12 mouse cellular contexts compared by ENCODE assay signal in the genomic region with DNA sequence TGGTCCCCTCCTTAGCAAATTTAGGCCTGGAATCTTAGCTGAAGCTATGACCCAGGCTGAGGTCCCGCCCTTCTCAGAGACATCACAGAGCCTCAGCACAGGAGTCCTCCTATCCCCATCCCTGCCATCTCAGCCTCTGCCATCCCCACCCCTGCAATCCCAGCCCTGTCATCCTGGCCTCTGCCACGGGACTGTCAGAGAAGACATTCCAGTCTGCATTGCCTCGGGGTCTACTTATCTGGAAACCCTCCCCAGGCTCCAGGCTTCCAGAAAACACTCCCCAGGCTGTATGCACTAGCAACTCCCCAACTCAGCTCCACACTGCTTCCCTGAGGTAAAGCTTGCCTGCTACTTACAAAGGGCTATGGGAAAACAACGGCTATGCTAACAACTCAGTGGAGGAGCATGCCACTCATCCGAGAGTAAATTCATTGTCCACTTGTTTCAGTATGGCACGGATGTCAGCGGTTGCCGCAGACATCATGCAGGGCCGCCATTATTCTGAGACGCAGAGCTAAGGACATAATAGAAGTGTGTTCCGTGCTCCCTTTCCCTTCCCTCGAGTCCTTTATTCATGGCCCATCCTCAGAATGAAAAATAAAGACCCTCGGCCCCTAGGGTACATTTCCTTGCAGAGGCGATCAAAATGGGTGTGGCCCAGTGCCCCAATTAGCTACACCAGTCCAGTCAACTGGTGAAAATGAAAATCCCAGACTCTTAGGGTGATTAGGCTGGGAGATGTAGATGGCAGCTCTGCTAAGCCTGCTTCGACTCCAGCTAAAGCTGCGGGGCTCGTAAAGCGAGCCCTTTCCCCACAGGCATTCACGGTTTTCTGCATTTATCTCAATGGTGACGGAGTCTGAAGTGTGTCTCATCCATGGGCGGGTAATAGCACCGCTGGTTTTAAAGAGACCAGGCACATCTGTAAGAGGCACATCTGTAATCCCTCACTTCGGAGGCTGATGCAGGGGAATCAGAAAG. TPM values are rescaled to one million over a fixed set of nuclear protein-coding genes. Genes with fewer than 3 reads are reported as not detected.
DNase-seq lines count a peak whose midpoint lies in the region; ATAC-seq and TF ChIP-seq lines count a peak whose summit lies in the region.
"Had no signal": no experiment of that assay in that cellular context is flagged by ENCODE, and none has a peak within 500 bp of the region (broad histone marks: within the 10 kb centered on the region; RNA-seq: fewer than 3 reads in every experiment).

No protein-coding gene starts in this region.

- DNase-seq in heart, embryonic 10.5 days (ENCODE audit: low spot score), result no peak
- no peak for DNase-seq in heart, adult 8-10 months (ENCODE audit: low spot score)
- DNase-seq in hindbrain, embryonic 10.5 days (ENCODE audit: low spot score), result peak; percentile 71
- no peak for DNase-seq in stomach, postnatal 0 days (ENCODE audit: low spot score)
- no peak for DNase-seq in adrenal gland, postnatal 14 days
- no peak for DNase-seq in adrenal gland, postnatal 36 days
- DNase-seq in gastrocnemius, postnatal 25 days, result no peak
- DNase-seq: gastrocnemius, adult 2 months; kidney, adult 8-10 months; liver, embryonic 13.5 days had no signal

- no peak overlapping the region for H3K4me3 ChIP-seq in heart, embryonic 10.5 days
- H3K4me3 ChIP-seq in hindbrain, embryonic 10.5 days, result peak overlapping the region; percentile 31
- peak overlapping the region; percentile 13; the same call in 1 of the 2 replicates for H3K4me3 ChIP-seq in midbrain, embryonic 12.5 days
- H3K4me3 ChIP-seq in stomach, postnatal 0 days (ENCODE audit: low read depth, low read length), result no peak overlapping the region
- H3K4me3 ChIP-seq: gastrocnemius, adult 2 months; liver, embryonic 13.5 days had no signal

- TF ChIP-seq EP300 in stomach, postnatal 0 days (optimal IDR thresholded peaks at IDR 0.05), result no peak

- no peaks in the 10 kb centered on the region for H3K9me3 ChIP-seq in heart, embryonic 10.5 days
- H3K9me3 ChIP-seq in hindbrain, embryonic 10.5 days, result peaks cover 9% of the 10 kb centered on the region; the same call in 1 of the 2 replicates
- 0 out of 2 replicates have a peak, but pooled peaks cover 4% of the 10 kb centered on the region for H3K9me3 ChIP-seq in midbrain, embryonic 12.5 days
- no peaks in the 10 kb centered on the region for H3K9me3 ChIP-seq in stomach, postnatal 0 days (ENCODE audit: control insufficient read depth, low read length)

- H3K4me2 ChIP-seq in midbrain, embryonic 12.5 days (replicated peaks), result peak overlapping the region; percentile 43
- H3K4me2 ChIP-seq in stomach, postnatal 0 days (replicated peaks; ENCODE audit: low read depth), result no peak overlapping the region
- H3K4me2 ChIP-seq: liver, embryonic 13.5 days had no signal

- H3K27me3 ChIP-seq in heart, embryonic 10.5 days (ENCODE audit: insufficient read depth, poor library complexity, severe bottlenecking), result no peaks in the 10 kb centered on the region
- H3K27me3 ChIP-seq in hindbrain, embryonic 10.5 days (ENCODE audit: insufficient read depth, poor library complexity, severe bottlenecking), result no peaks in the 10 kb centered on the region
- H3K27me3 ChIP-seq in midbrain, embryonic 12.5 days, result peaks cover 5% of the 10 kb centered on the region; the same call in 1 of the 2 replicates
- H3K27me3 ChIP-seq in stomach, postnatal 0 days (ENCODE audit: control insufficient read depth, insufficient read depth, low read length), result no peaks in the 10 kb centered on the region
- H3K27me3 ChIP-seq: liver, embryonic 13.5 days; Patski had no signal

- TF ChIP-seq CTCF in stomach, postnatal 0 days (IDR thresholded peaks at IDR 0.05; ENCODE audit: low read depth), result no peak

- H3K9ac ChIP-seq in midbrain, embryonic 12.5 days (replicated peaks), result no peak overlapping the region
- no peak overlapping the region for H3K9ac ChIP-seq in stomach, postnatal 0 days (ENCODE audit: low read length)
- H3K9ac ChIP-seq: liver, embryonic 13.5 days had no signal

- H3K27ac ChIP-seq in heart, embryonic 10.5 days, result peak overlapping the region; percentile 30
- peak overlapping the region; percentile 91 for H3K27ac ChIP-seq in hindbrain, embryonic 10.5 days
- H3K27ac ChIP-seq in midbrain, embryonic 12.5 days (replicated peaks), result peak overlapping the region; percentile 86
- H3K27ac ChIP-seq in stomach, postnatal 0 days (replicated peaks), result peak overlapping the region; percentile 40; the same call in 1 of the 2 replicates
- H3K27ac ChIP-seq: gastrocnemius, adult 2 months; liver, embryonic 13.5 days had no signal

- peak; percentile 85 for ATAC-seq in midbrain, embryonic 12.5 days (ENCODE audit: low FRiP score, low read depth)
- ATAC-seq in stomach, postnatal 0 days (ENCODE audit: low FRiP score, low TSS enrichment), result no peak
- ATAC-seq: Patski had no signal

- H3K36me3 ChIP-seq in heart, embryonic 10.5 days, result no peaks in the 10 kb centered on the region
- H3K36me3 ChIP-seq in hindbrain, embryonic 10.5 days, result no peaks in the 10 kb centered on the region
- H3K36me3 ChIP-seq in midbrain, embryonic 12.5 days, result no peaks in the 10 kb centered on the region
- H3K36me3 ChIP-seq in stomach, postnatal 0 days (ENCODE audit: control insufficient read depth, insufficient read depth, low read length), result no peaks in the 10 kb centered on the region
- H3K36me3 ChIP-seq: liver, embryonic 13.5 days had no signal

- WGBS in heart, embryonic 10.5 days, result 65% methylated on average over 23 of the region's 23 CpGs
- 27% methylated on average over 23 of the region's 23 CpGs for WGBS in hindbrain, embryonic 10.5 days
- 29% methylated on average over 23 of the region's 23 CpGs for WGBS in midbrain, embryonic 12.5 days
- 70% methylated on average over 23 of the region's 23 CpGs for WGBS in stomach, postnatal 0 days

- peaks cover 26% of the 10 kb centered on the region for H3K4me1 ChIP-seq in heart, embryonic 10.5 days
- H3K4me1 ChIP-seq in hindbrain, embryonic 10.5 days (replicated peaks), result peaks cover 40% of the 10 kb centered on the region
- peaks cover 30% of the 10 kb centered on the region for H3K4me1 ChIP-seq in midbrain, embryonic 12.5 days
- no peaks in the 10 kb centered on the region for H3K4me1 ChIP-seq in stomach, postnatal 0 days (replicated peaks; ENCODE audit: control insufficient read depth, insufficient read depth)
- H3K4me1 ChIP-seq: liver, embryonic 13.5 days had no signal

RNA-seq across cellular contexts. Expression of gene Sh3pxd2a, which starts 29.1 kb away (rescaled TPM):
- polyA plus RNA-seq in heart, embryonic 10.5 days (2016; fragmentation: Nextera tagmentation; extraction: Ambion mirVana), result 3.4 and 3.9 TPM in 2 replicates
- 10 to 100 TPM; 40.6 to 54.7 (median 46.2) TPM for total RNA-seq in heart, adult 8-10 months (2022)
- 2.7 TPM in 2 replicates for polyA plus RNA-seq in hindbrain, embryonic 10.5 days (2016; fragmentation: Nextera tagmentation; extraction: Ambion mirVana)
- polyA plus RNA-seq in midbrain, embryonic 12.5 days (2016; fragmentation: Nextera tagmentation; extraction: Ambion mirVana), result 2.9 and 3.2 TPM in 2 replicates
- polyA plus RNA-seq in stomach, postnatal 0 days (2015; fragmentation: Nextera tagmentation; extraction: Ambion mirVana), result 3.7 and 4.3 TPM in 2 replicates
- total RNA-seq in adrenal gland, postnatal 14 days (2021), result 107 and 136 TPM in 2 replicates
- total RNA-seq in adrenal gland, postnatal 36 days (2021), result 10 to 100 TPM; 46.5 to 65.9 TPM
- total RNA-seq in gastrocnemius, postnatal 25 days (2021), result 10 to 100 TPM; 37.8 to 46.3 TPM

RNA-seq across cellular contexts. Expression of gene Stn1, which starts 44.0 kb away (rescaled TPM):
- 42.2 and 53.8 TPM in 2 replicates for polyA plus RNA-seq in heart, embryonic 10.5 days (2016; fragmentation: Nextera tagmentation; extraction: Ambion mirVana)
- 10 to 100 TPM; 19.3 to 22.2 (median 20.0) TPM for total RNA-seq in heart, adult 8-10 months (2022)
- 60.9 and 63.5 TPM in 2 replicates for polyA plus RNA-seq in hindbrain, embryonic 10.5 days (2016; fragmentation: Nextera tagmentation; extraction: Ambion mirVana)
- polyA plus RNA-seq in midbrain, embryonic 12.5 days (2016; fragmentation: Nextera tagmentation; extraction: Ambion mirVana), result 41.9 and 45.9 TPM in 2 replicates
- polyA plus RNA-seq in stomach, postnatal 0 days (2015; fragmentation: Nextera tagmentation; extraction: Ambion mirVana), result 25.9 and 28.5 TPM in 2 replicates
- total RNA-seq in adrenal gland, postnatal 14 days (2021), result 15.3 and 16.1 TPM in 2 replicates
- total RNA-seq in adrenal gland, postnatal 36 days (2021), result 10 to 100 TPM; 12.9 to 14.7 TPM
- 1 to 10 TPM; 5.8 to 6.0 TPM for total RNA-seq in gastrocnemius, postnatal 25 days (2021)

Comparison
In these comparisons a context has a peak if more than half of its experiments do, and no peak if none do; other contexts are left out.
1. H3K27ac ChIP-seq: peak in every context shown above with its lines; median percentile 91 in hindbrain, embryonic 10.5 days; 86 in midbrain, embryonic 12.5 days; 40 in stomach, postnatal 0 days; 30 in heart, embryonic 10.5 days.
2. H3K4me3 ChIP-seq: peak in hindbrain, embryonic 10.5 days (single experiment) and midbrain, embryonic 12.5 days (single experiment); none in heart, embryonic 10.5 days (single experiment) and stomach, postnatal 0 days (single experiment).